Mouse (Mus musculus): ENCODE data around the gene Agap2. TPM values are rescaled to one million over a fixed set of nuclear protein-coding genes. Genes with fewer than 3 reads are reported as not detected.
A peak's percentile ranks its signal among the peaks of the same experiment; 100 is the strongest.

Agap2 gene
- total and polyA plus RNA-seq, 3 experiments, result 24.8 to 43.5 (median 26.1) TPM

DNA sequence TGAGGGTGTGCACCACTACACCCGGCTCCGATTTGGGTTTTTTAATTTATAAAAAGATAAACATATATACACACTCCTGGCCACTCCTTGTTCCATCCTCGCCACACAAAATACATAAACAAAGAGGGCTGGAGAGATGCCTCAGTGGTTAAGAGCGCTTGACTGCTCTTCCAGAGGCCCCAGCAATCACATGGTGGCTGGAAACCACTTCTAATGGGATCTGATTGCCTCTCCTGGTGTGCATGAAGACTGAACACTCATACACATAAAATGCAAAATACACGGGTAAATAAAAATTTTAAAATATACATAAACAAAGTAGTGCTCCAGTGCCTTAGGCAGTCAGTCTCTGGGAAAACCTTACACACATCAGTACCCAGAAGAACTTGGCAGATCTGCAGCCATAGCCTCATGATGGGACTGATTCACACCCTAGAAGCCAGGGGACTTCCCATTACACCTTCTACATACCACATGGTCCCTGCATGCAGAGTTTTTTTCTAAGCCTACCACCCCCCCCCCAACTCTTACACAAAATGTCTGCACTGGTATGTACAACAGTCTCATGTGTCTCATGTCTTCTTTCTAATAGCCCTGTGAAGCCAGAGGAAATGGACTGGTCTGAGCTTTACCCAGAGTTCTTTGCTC lies 32.5 kb upstream of the Agap2 start:
- peak; percentile 40; the same call in 1 of the 2 replicates for TF ChIP-seq HCFC1 (IDR thresholded peaks at IDR 0.05; ENCODE audit: low read depth, low read length)
- TF ChIP-seq ZMIZ1 (IDR thresholded peaks at IDR 0.05; ENCODE audit: low read depth, low read length), result peak; percentile 78; the same call in 1 of the 2 replicates
- no peak for TF ChIP-seq NRF1 (IDR thresholded peaks at IDR 0.05; ENCODE audit: low read depth, low read length)
- TF ChIP-seq SIN3A (IDR thresholded peaks at IDR 0.05; ENCODE audit: low read length), result no peak; the same call in 1 of the 2 replicates
- TF ChIP-seq TBP (conservative IDR thresholded peaks at IDR 0.05; ENCODE audit: low read depth, low read length), result peak; percentile 76
- TF ChIP-seq USF2 (conservative IDR thresholded peaks at IDR 0.05; ENCODE audit: low read depth, low read length), result no peak; the same call in 1 of the 2 replicates
- TF ChIP-seq MAX (IDR thresholded peaks at IDR 0.05; ENCODE audit: low read length), result peak; percentile 69
- no peak for TF ChIP-seq MAZ (IDR thresholded peaks at IDR 0.05; ENCODE audit: low read depth, low read length)
- TF ChIP-seq ZNF384 (IDR thresholded peaks at IDR 0.05; ENCODE audit: low read depth, low read length), result peak; percentile 83
- no peak for TF ChIP-seq ETS1 (conservative IDR thresholded peaks at IDR 0.05; ENCODE audit: low read depth, low read length)
- TF ChIP-seq TCF12 (IDR thresholded peaks at IDR 0.05; ENCODE audit: low read depth, low read length), result peak; percentile 35; the same call in 1 of the 2 replicates
- TF ChIP-seq CHD2 (IDR thresholded peaks at IDR 0.05; ENCODE audit: low read length), result no peak
- TF ChIP-seq ZKSCAN1 (IDR thresholded peaks at IDR 0.05; ENCODE audit: borderline replicate concordance, low read depth, low read length), result no peak
- TF ChIP-seq IRF4 (IDR thresholded peaks at IDR 0.05; ENCODE audit: low read depth, low read length), result no peak
- peak; percentile 46; the same call in 1 of the 2 replicates for TF ChIP-seq POLR2A (IDR thresholded peaks at IDR 0.05; ENCODE audit: low read depth, low read length)
- peak; percentile 92 for TF ChIP-seq MYC (IDR thresholded peaks at IDR 0.05; ENCODE audit: low read depth, low read length)
- TF ChIP-seq MXI1 (IDR thresholded peaks at IDR 0.05; ENCODE audit: low read depth, low read length), result peak; percentile 69; the same call in 1 of the 2 replicates
- peak; percentile 26 for TF ChIP-seq POLR2AphosphoS2 (IDR thresholded peaks at IDR 0.05; ENCODE audit: low read depth, low read length)
- TF ChIP-seq KAT2A (IDR thresholded peaks at IDR 0.05; ENCODE audit: insufficient replicate concordance, low read length), result 0 out of 2 replicates have a peak, but pooled peaks have one; percentile 38
- TF ChIP-seq JUN (IDR thresholded peaks at IDR 0.05; ENCODE audit: insufficient read depth, low read depth, low read length), result no peak
- TF ChIP-seq ELF1 (IDR thresholded peaks at IDR 0.05; ENCODE audit: low read depth, low read length), result 0 out of 2 replicates have a peak, but pooled peaks have one; percentile 8
- 0 out of 2 replicates have a peak, but pooled peaks have one; percentile 17 for TF ChIP-seq MEF2A (IDR thresholded peaks at IDR 0.05; ENCODE audit: borderline replicate concordance, low read depth, low read length)
- no peak for TF ChIP-seq EP300 (IDR thresholded peaks at IDR 0.05; ENCODE audit: low read length)
- 0 out of 2 replicates have a peak, but pooled peaks have one; percentile 59 for TF ChIP-seq CHD1 (IDR thresholded peaks at IDR 0.05; ENCODE audit: low read depth, low read length)
- Histone ChIP-seq H3K4me2 (ENCODE audit: insufficient read depth, low read depth, poor library complexity, severe bottlenecking) (peak overlapping the region; percentile 94), H3K36me3 (replicated peaks in 1 of 2; ENCODE audit: control insufficient read depth in 1 of 2, insufficient read depth in 1 of 2, low read length in 1 of 2) (peaks cover 16 to 53% of the 10 kb centered on the region in 2 experiments), H3K27ac (ENCODE audit: insufficient read depth, low read depth) (no peak overlapping the region), H3K4me3 (replicated peaks in 1 of 3; ENCODE audit: low read depth in 2 of 3, low read length in 2 of 3, poor library complexity in 1 of 3) (peak overlapping the region; percentile 74 to 97 (median 91)), H3K79me2 (replicated peaks; ENCODE audit: control insufficient read depth, extremely low read depth, insufficient read depth, poor library complexity, severe bottlenecking) (peaks cover 5% of the 10 kb centered on the region; the same call in 1 of the 2 replicates), H3K4me1 (ENCODE audit: control insufficient read depth in 1 of 2, insufficient read depth in 2 of 2) (peaks cover 14 to 39% of the 10 kb centered on the region in 2 experiments), H3K27me3 (replicated peaks) (no peaks in the 10 kb centered on the region), H3K9ac (ENCODE audit: insufficient read depth, low read depth) (peak overlapping the region; percentile 45), H3K9me3 (replicated peaks; ENCODE audit: low read length) (no peaks in the 10 kb centered on the region)
- dilution Hi-C loops (cut with MboI; ENCODE audit: extremely low pct_ligation_motif_present, extremely low pct_unique_long_range_greater_than_20kb, low sequenced_read_pairs) (no loop called here), in situ Hi-C loops (cut with MboI; ENCODE audit: low pct_ligation_motif_present, low pct_unique_long_range_greater_than_20kb, low sequenced_read_pairs) (no loop called here)
- DNase-seq (ENCODE audit: extremely low read depth), result peak; percentile 64

Measured in CH12.LX (cell line).